Mouse (Mus musculus): ENCODE measurements at regions not wholly inside any gene's neighbourhood (a gene's known extent, or its start where the extent isn't known, plus 50 kb on each side); places are given as distances from the start of the nearest gene placed in this dataset.

DNA sequence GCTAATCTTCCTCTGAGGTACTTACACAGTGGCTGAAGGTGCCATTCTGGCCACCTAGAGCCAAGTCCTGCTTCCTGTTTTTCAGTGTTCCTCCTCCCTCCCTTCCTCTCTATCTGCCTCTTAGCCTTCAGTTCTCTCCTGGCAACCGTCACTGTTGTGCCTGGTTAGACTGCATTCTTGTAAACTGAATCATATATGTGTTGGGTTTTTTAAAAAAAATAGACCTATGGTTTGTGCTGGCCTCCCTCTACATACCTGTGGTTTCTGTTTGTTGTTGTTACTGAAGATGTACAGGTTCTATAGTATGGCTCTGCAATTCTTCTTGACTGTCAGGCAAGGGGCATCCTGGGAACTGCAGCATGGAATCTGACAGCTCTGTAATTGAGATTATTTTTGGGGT is 112.5 kb upstream of the Lhx5 start:
- DNase-seq, result no peak

DNA sequence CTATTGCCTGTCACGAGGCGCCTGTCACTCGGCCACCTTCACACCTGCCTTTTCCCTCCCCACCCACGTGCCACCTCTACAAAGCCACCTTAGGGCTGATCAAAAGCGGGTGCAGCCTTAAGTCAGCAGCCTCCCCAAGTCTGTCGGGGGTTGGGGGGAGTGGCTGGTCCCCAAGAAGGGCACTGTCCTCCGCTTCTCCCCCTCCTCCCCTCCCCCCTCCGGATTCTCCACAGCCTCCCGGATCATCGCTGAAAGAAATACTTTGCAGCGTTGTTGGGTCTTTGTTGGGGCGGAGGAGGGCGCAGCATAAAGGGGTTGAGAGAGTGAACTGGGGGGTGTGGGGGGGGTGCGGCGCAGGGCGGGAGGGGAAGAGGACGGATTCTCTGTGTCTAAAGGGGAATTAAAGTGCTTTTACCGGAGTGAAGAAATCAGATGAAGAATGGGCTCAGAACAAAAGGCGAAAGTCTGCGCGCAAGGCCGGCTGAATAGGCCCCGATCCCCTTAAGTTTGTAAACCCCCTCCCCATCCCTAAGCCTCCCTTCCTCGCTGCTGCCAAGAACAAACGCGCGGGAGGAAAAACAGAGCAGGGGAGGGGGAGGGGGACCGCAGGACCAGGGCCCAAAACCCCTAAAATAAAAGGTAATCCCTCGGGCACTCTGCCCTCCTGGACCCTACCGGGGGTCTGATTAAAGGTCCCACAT is 109.3 kb upstream of the Lhx5 start:
- DNase-seq, result no peak

DNA sequence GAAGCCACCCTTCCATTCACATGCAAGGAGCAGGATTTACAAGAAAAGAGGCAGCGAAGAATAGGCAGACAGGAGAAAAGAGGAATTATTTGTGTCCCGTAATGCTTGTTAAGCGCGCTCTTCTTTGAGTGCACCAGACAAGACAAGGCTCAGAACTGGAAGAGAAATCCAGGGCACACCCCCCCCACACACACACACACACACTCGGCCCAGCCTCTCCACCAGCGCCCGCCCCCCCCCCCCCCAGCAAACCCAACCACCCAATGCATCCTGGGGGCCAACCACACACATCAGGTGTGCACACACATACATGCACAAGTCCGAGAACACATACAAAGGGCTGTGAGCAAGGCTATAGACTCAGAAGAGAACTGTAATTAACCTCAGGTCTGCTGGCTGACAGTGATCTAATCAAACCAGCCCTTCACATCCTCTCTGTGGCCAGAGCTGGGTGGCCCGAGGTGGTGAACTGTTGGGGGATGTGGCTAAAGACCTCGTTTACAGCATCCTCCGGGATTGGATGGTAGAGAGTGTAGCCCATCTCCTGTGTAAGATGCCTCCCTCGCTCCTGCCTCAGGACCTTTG is 108.7 kb upstream of the Lhx5 start:
- DNase-seq, result no peak

DNA sequence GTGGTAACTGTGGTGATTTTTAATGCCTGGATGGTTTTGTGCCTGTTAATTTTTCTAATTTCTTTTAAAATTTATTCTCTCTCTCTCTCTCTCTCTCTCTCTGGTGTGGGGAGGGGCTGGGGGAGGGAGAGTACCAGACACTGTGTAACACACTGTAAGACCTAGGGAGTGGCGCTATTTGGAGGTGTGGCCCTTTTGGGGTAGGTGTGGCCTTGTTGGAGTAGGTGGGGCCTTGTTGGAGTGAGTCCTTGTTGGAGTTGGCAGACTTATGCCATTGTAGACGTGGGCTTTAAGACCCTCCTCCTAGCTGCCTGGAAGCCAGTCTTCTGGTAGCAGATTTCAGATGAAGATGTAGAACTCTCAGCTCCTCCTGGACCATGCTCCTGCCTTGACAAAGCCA is 107.4 kb upstream of the Lhx5 start:
- no peak for DNase-seq

DNA sequence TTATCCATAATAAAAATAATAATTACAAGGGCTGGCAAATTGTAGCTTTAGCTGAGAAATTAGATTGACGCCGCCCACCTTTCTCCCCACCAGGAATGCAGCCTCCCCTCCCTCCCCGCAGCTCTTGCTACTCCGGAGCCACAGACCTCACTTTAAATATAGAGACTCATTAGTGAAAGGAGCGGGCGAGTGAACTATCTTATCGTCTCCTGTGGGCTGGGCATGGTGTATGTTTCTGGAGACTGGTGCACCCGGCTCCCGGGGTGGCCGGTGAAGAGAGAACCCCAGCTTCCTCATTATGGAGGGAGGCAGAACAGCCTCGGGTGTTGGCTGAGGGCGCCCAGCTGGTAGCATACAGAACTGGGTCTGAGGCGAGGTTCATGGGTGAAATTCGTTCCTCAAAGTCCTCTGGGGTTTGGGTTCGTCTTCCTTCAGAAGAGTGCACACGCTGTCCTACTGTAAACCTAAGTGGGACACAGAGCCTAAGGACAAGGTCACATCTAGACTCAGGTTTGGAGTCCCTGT is 106.1 kb upstream of the Lhx5 start:
- DNase-seq, result no peak

DNA sequence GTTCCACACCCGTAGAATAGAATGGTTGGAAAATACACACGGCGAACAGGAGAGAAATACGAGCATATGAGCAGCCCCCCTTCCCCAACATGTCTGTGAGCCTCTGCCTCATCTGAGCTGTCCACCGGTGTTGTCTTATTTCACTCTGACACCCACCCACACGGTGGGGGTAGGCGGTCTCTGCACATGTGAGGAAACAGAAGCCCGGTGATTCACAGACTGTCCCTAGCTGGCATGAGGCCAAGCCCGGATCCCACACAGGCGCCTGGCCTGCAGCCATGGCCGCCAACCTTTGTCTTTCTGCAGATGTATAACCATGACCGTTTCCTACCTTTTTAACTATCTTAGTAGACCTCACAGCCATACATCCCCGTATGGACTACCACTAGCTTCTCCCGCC is 99.5 kb upstream of the Lhx5 start:
- DNase-seq, result no peak

DNA sequence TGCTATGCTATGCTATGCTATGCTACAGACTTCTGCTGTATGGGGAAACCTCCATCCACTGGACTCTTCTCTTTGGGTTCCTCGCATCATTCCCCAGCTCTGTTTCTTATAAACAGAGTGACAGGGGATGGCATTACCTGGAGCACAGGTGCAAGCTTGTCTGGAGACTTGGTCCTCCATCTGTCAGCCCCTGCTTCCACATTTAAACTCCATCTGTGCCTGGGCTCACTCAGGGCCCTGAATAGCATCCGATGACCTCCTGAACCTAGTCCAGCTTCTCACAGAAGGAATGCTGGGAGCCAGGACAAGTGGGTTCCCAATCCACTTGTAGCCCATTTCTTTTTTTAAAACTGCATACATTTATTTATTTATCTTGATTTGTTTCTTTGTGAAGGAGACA is 92.3 kb upstream of the Lhx5 start:
- DNase-seq, result peak; percentile 25

DNA sequence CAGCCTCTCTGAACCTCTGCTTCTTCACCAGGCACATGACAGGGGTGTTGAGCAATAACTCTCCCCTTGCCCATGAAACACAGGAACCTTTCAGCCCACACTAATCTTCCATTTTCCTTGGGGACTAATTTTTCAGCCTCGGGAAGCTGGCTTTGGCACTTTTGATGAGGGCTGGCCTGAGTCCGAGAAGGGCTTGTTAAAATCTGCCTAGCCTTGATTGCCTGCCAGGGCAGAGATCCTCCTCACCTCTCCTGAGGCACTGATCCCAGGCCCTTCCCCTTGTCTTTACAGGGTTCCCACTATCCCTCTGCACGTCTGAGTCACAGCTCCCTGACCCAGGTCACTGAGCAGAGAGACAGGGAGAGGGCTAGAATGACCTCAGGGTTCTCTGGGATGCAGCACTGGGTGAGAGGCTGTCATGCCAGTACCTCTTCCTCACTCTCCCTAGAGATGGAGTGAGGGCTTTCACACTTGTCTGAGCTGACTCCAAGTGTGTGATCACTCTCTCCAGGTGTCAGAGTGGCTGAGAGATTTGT is 90.7 kb upstream of the Lhx5 start:
- DNase-seq, result peak; percentile 32

DNA sequence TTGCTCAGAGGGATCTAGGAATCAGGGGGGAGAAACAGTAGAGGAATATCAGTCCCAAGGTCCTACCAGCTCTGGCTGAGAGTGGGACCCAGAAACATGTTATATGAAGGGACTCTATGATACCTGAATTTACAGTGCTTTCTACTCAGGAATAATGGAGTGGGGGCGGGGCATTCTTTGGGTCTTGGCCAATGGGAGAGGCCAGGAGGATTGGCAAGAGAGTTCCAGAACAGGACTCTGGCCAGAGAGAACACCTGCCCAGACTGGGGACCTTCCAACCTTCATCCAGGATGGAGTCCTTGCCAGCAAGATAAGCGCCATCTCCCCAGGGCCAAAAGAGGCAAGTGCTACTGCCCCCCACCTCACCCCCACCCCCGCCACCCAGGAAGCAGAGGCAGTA is 81.0 kb upstream of the Lhx5 start:
- DNase-seq, result no peak

DNA sequence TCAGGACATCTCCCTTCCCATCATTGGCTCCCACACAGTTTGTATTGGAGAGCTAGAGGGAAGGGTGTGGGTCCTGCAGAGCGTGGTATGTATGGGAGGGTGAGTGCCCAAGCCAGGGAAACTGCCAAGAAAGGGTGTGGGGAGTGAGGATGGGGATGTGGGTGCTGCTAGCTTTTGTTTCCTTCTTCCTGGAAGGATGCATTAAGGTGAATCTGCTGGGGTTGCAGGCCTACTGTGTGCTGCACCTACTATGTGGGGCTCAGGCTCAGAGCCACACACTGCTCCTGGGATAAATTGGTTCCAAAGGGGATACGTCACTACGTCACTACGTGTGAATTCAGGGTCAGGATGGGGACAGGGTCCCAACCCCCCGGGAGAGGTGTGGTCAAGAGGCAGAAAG is 79.7 kb upstream of the Lhx5 start:
- no peak for DNase-seq

DNA sequence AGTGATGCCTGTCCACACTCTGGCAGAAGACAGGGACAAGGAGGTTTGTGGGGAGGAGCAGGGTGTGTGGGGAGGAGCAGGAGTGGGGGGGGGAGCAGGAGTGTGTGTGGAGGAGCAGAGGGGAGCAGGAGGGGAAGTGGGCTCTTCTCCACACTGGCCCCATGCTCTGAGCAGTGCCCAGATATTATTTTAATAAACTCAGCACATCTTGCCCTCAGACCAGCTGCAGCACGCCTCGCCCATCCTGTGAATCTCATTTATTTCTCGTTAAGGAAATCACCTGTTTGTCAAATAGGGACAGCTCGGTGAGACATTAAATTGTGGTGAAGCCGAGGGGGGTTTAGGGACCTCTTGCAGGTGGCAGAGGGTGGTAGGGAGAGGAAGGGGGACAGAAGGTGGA is 77.8 kb upstream of the Lhx5 start:
- no peak for DNase-seq

DNA sequence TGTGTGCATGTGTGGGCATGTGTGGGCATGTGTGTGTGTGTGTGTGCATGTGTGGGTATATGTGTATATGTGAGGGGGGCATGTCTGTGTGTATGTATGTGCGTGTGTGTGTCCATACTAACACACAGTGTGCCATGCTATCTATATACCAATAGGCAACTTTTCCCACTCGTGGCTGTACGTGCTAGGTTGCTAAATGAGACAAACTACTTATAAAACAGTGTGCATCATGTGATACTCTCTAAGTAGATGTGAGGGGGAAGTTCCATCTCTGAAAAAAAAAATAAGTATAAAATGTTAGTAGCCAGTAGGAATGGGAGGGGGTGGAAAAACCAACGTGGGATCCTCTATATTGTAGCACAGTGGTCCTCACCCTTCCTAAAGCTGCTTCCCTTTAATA is 74.5 kb upstream of the Lhx5 start:
- DNase-seq, result no peak

DNA sequence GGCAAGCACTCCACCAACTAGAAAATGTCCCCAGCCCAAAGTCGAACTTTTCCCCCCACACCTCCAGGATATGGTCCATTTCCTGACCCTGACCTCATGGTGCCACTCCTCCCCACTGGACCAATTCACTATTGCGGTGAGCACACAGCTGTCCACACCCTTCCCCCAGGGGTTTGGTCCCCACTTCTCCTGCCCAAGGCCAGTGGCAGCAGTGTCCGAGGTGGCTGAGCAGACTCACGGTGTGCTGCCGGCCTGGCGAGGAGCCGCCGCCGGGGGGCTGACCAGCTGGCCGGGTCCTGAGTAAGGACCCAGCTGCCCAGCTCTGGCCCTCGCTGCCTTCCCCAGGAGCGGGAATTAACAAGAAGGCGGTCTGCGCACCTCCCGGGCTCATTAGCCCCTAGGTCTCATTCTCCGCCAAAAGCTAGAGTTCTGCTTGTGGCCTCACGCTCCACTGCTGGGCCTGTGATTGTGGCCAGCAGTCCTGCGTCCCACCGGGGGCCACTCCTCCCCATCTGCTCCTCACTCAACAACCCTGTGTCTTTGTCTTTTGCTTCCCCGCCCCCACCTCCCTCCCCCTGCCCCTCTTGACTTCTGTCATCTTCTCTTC is 73.3 kb upstream of the Lhx5 start:
- no peak for DNase-seq

DNA sequence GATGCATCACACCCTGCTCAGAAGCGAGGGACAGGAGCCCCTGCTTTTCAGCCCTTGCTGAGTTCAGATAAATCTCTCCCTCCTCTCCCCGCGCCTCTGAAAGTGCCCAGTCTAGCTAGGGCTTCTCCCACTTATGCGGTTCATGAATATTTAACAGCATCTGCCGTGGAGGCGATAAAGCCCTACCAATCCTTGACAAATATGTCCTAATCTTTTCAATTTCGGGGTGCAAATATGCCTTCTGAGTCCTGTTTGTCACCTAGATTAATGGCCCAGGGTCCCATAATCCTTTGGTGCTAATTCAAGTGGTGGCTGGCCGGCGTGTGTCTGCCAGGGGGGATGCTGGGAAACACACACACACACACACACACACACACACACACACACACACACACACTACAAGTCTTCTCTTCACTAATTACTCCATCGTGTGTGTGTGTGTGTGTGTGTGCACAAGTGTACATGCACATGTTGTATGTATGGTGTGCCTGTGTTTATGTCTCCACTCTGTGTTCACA is 65.5 kb upstream of the Lhx5 start:
- no peak for DNase-seq

DNA sequence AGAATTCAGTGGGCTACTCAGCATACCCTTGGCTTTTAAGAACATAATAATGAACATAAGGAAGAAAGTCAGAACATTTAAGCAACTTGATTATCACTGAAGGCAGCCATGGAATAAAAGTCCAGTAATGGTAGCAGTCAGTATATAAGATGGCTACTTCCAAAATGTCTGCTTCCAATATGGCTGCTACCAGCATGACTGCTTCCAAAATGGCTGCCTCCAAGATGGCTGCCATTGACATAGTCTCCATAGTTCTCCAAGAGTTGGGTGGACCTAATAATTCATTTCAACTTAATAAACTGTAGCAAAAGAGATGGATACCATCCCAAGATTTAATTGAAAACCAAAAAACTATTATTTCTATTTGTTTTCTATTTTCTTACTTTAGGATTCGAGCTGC is 62.7 kb upstream of the Lhx5 start:
- no peak for DNase-seq

DNA sequence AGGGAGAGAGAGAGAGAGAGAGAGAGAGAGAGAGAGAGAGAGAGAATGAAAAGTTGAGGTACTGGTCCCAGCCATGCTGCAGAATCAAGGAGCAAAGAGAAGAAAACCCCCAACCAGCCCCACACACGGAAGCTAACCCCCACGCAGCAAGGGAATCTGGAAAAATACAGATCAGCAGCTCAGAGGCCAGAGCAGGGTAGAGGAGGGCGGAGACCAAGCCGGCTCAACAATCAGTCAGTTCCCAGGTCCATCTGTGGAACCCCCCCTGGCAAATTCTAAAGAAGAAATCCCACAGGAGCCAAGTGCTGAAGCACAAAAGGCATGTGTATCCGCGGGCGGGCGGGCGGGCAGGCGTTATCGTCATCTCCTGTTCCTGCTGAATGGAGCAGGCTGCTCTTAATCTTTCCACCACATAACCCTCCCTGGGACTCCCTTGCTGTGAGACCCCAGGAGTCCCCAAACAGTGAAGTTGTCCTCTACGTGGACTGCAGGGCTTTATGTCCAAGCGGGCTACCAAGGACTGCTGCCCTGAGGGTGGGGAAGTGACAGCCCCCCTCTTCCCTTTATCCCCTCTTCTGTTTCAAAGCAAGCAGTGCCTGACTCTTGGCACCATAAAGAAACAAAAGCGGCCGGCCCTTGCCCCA is 60.2 kb upstream of the Lhx5 start:
- DNase-seq, result no peak

DNA sequence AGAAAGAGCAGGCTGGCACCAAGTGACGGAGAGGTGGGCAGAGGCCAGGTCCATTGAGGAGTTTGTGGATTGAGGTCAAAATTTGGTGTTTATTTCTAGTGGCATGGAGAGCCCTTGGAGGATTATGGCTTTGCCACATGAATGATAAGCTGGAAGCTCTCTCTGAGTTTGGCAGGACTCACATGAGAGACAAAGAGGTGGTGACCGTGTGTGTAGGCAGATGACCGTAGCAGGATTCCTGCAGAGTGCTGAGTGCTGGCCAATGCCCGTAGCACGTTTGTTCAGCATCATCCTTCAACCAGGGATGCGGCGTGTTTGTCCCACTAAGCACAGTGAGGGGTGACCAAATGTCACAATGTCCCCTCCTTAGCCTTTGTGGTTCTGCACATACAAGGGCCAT is 58.1 kb upstream of the Lhx5 start:
- DNase-seq, result no peak
